Mouse (Mus musculus): ENCODE measurements around the gene Chfr.

Chfr gene

GRCm38 (mm10) chr5:110135293-110136086, at the start of gene Chfr:
Chfr (plus strand) TSS chr5:110135842.
- DNase-seq (ENCODE audit: low spot score in 2 of 2) = peak; percentile 99 to 100

- no peak for DNase-seq (ENCODE audit: low spot score in 2 of 2)
These were observed 49.3 kb upstream of the Chfr start for GRCm38 (mm10) chr5:110086161-110086866.

GRCm38 (mm10) chr5:110091546-110091945, 44.1 kb upstream of the Chfr start:
- DNase-seq (ENCODE audit: low spot score in 2 of 2) = no peak

- peak; percentile 72 to 79 for DNase-seq (ENCODE audit: low spot score in 2 of 2)
These were observed 41.4 kb upstream of the Chfr start, which contains the start of gene Gm35315 for GRCm38 (mm10) chr5:110094030-110094846. Gm35315 (minus strand) TSS chr5:110094420.

GRCm38 (mm10) chr5:110094847-110095213, 40.8 kb upstream of the Chfr start:
- no peak for DNase-seq (ENCODE audit: low spot score in 2 of 2)

- DNase-seq (ENCODE audit: low spot score in 2 of 2) = no peak
These were observed 36.6 kb upstream of the Chfr start for GRCm38 (mm10) chr5:110098991-110099477.

- no peak for DNase-seq (ENCODE audit: low spot score in 2 of 2)
These were observed 35.7 kb upstream of the Chfr start, which contains the start of gene Plcxd1 for GRCm38 (mm10) chr5:110099656-110100580. Plcxd1 (plus strand) TSS chr5:110099969.

- DNase-seq (ENCODE audit: low spot score in 2 of 2) = peak in 1 of 2 experiments; percentile 47
These were observed 34.6 kb upstream of the Chfr start for GRCm38 (mm10) chr5:110100921-110101631.

- DNase-seq (ENCODE audit: low spot score in 2 of 2) = peak in 1 of 2 experiments; percentile 48
These were observed 33.8 kb upstream of the Chfr start for GRCm38 (mm10) chr5:110101716-110102347.

GRCm38 (mm10) chr5:110102429-110102828, 33.2 kb upstream of the Chfr start:
- DNase-seq (ENCODE audit: low spot score in 2 of 2) = no peak

GRCm38 (mm10) chr5:110102853-110103625, 32.6 kb upstream of the Chfr start:
- DNase-seq (ENCODE audit: low spot score in 2 of 2) = no peak

GRCm38 (mm10) chr5:110103901-110104615, 31.6 kb upstream of the Chfr start:
- DNase-seq (ENCODE audit: low spot score in 2 of 2) = no peak

GRCm38 (mm10) chr5:110104616-110105380, 30.8 kb upstream of the Chfr start:
- DNase-seq (ENCODE audit: low spot score in 2 of 2) = no peak

- DNase-seq (ENCODE audit: low spot score in 2 of 2) = no peak
These were observed 29.3 kb upstream of the Chfr start for GRCm38 (mm10) chr5:110106140-110106871.

- no peak for DNase-seq (ENCODE audit: low spot score in 2 of 2)
These were observed 28.6 kb upstream of the Chfr start for GRCm38 (mm10) chr5:110106901-110107564.

All from natural killer cell, adult 2 months (primary cell).